Mouse (Mus musculus): Measurements from ENCODE around the gene Ykt6.

DNA sequence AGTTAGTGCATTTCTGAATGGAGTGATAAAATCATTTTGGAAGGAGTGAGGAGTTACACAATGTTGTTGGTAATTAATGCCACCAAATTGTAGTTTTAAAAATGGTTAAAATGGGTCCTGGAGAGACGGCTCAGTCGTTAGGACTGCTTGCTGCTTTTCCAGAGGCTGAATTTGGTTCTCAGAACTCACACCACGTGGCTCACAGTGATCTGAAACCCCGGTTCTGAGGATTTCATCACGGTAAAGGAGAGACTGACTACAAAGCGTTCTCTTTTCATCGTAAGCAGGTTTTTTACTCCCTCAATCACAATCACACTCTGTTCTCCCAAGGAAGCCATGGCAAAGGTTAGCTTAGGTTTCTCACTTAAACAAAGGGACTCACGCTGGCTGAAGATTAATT is 30.8 kb upstream of the Ykt6 start:
- TF ChIP-seq CTCF (IDR thresholded peaks at IDR 0.05; ENCODE audit: control insufficient read depth, insufficient read depth, low read length) (no peak), POLR2A (IDR thresholded peaks at IDR 0.05; ENCODE audit: borderline replicate concordance, control insufficient read depth, low read depth, low read length) (no peak)

Data from bone marrow, adult 2 months (tissue).